Mouse (Mus musculus): Measurements from ENCODE around the gene Gga1.

- no peak for TF ChIP-seq TAL1 (IDR thresholded peaks at IDR 0.05; ENCODE audit: low read length)
- TF ChIP-seq GATA1 (IDR thresholded peaks at IDR 0.05; ENCODE audit: low read length), result no peak
Measured at GRCm38 (mm10) chr15:78831720-78832657, 45.0 kb upstream of the Gga1 start.
